Mouse (Mus musculus): ENCODE measurements around the gene B4galt1. TPM values are rescaled to one million over a fixed set of nuclear protein-coding genes. Genes with fewer than 3 reads are reported as not detected.

Gene B4galt1
- total RNA-seq, 2 experiments from 2014 or later: 14.4 to 30.8 TPM

DNA sequence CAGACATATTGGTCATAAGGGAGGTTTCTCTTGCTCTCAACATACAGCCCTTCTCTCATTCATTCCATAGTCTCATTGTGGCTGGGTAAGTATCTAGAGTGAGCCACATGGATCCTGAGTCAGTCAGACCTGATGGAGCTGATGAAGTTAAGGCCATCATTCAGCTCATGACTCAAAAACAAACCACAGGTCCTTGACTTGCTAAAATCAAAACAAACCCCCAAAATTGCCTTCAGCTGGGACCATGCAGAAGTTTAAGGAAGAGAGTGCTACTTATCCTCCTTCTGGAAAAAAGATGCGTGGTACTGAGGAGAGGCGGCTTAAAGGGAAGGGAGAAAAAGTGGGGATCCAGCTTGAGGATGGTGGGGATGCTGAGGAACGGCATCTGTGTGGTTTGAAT is 58.0 kb downstream of the B4galt1 start:
- no peak for ATAC-seq (replicated peaks; ENCODE audit: low FRiP score, low TSS enrichment, poor library complexity, severe bottlenecking)

DNA sequence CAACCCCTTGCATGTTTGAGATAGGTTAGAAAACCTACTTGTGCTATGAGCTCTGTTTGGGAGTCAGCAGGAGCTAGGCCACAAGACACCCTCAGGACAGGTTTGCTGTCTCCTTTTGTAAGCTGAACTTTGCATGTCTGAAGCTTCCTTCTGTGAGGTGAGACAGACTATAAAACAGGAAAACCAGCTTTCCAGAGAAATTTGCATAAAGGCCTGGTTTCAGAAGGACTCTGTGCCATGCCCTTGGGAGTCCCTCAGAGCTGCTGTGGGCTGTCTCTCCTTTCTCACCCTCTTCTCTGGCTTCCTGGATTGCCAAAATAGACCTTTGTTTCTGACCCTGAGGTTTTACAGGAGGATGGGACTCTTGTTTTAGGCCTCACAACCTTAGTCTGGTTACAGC is 59.5 kb downstream of the B4galt1 start:
- no peak for ATAC-seq (replicated peaks; ENCODE audit: low FRiP score, low TSS enrichment, poor library complexity, severe bottlenecking)

DNA sequence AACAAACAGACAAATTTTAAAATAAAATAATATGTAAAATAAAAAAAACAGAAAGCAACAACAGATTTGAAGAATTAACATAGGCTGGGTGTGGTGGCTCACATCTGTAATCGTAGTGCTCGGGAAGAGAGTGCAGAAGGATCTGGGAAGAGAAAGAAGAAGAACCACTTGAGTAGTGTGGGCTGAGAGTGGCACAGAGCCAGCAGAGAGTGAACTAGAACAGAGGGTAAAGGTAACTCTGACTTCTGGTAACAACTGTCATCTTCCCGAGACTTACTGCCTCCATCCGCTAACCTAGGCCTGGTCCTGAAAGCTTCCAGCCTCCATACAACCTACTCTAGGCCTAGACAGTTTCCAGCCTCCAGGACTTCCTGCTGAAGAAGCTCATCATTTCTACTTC is 62.6 kb downstream of the B4galt1 start:
- ATAC-seq (replicated peaks; ENCODE audit: low FRiP score, low TSS enrichment, poor library complexity, severe bottlenecking): no peak

DNA sequence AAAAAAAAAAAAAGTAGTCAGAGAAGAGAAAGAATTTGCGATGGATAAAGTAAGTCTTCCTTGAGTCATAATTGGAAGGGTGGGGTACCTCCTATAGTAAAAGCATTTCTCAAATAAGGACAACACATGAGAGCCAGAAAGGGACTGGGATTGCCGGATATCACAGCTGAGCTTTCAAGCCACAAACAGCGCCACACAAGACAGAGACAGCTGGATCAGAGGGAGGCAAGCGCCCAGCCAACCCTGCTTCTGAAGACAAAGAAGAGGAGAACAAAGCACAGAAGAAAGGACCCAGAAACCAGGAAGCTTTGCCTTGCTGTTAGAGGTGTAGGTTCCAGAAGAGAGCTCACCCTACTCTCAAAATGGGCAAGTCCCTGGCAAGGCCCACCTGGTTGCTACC is 67.2 kb downstream of the B4galt1 start:
- no peak for ATAC-seq (replicated peaks; ENCODE audit: low FRiP score, low TSS enrichment, poor library complexity, severe bottlenecking)

DNA sequence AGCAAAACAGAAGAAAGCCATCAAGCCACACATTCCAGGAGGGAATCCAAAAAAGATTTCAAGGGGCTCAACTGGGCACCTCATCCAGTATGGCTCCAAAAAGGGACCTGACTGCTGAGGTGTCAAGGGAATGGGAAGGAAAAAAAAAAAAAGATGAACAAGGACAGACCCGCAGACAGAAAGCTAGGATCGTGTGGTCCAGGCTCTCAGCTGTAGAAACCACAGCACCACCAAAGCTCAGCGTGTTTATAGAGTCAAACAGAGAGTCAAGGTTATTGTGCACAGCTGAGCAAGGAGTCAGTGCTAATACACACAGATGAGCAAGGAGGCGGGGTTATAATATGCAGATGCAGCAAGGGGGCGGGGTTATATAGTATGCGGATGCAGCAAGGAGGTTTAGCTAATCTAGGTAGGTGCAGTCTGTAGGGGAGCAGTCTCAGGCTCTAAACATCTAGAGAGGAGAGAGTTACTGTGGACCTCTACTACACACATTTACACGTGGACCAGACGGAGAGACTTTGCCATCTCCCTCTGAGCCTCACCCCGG is 68.1 kb downstream of the B4galt1 start:
- peak; percentile 91 for ATAC-seq (replicated peaks; ENCODE audit: low FRiP score, low TSS enrichment, poor library complexity, severe bottlenecking)

DNA sequence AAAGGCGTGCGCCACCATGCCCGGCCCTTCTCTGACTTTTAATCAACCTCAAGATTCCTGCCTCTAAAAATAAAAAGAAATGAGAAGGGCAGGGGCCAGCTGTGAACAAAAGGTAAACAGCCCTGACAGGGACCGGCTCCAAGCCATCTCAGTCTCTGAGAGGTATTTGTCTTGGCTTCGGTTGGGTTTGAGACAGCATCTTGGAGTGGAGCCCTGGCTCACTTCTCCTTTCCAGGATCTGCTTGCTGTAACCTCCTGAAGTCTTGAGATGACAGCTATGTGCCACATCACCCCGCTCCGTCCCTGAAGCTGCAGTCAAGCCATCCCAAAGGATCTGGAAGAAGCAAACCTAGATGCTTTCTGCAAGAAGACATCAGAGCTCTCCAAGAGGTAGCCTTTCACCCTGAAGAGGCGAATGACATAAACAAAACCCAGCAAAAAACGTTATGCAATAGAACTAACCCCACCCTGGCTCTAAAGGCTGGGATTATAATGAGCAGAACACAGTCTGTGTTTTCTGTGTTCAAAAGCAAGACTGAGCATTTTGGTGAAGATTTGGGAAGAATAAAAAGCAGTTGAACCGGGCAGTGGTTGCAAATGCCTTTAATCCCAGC is 69.1 kb downstream of the B4galt1 start:
- no peak for ATAC-seq (replicated peaks; ENCODE audit: low FRiP score, low TSS enrichment, poor library complexity, severe bottlenecking)

DNA sequence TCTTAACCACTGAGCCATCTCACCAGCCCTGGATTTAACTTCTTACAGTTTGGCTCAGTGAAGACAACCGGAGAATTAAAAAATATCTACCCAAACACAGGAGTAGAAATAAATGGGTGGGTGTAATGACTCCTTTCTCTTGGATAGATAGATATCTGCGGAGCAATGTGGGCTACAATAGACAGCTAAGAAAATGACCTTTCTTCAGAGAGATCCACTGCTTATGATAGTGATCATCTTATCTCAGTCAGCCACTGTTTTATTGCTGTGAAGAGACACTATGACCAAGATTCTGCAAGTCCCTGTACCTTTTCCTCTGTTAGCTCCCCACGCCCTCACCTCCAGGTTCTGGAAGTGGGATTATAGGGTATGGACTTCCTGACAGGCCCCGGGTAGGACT is 70.8 kb downstream of the B4galt1 start:
- ATAC-seq (replicated peaks; ENCODE audit: low FRiP score, low TSS enrichment, poor library complexity, severe bottlenecking): no peak

DNA sequence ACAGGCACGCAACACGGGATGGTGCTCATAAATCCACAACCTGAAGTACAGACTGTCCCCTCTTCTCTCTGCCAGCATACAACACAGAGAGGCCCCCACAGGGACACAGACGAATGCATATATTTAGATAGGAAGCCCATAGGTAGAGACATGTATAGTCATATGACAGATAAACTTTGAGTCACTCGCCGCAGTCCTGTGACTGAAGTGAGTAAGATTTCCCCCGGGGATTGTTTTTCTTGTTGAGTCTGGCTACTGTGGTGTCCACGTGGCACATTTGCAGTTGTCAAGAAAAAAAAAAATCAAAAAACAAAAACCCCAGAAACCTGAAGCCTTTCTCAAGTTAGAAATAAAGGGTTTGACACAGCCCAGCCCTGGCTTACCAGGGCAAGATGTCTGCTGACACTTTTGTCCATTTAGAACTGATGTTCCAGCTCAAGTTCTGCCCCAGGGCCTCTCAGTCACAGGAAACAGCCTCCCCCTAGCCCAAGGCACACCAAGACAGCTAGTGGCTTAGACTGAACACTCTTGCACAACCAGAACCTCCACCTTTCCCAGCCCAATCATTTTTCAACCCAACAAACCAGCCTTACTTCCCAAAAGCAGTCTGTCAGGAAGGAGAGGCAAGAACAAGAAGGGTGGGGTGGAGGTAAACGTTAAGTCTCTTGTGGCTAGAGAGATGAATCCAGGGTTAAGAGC is 71.9 kb downstream of the B4galt1 start:
- peak; percentile 61 for ATAC-seq (replicated peaks; ENCODE audit: low FRiP score, low TSS enrichment, poor library complexity, severe bottlenecking)

DNA sequence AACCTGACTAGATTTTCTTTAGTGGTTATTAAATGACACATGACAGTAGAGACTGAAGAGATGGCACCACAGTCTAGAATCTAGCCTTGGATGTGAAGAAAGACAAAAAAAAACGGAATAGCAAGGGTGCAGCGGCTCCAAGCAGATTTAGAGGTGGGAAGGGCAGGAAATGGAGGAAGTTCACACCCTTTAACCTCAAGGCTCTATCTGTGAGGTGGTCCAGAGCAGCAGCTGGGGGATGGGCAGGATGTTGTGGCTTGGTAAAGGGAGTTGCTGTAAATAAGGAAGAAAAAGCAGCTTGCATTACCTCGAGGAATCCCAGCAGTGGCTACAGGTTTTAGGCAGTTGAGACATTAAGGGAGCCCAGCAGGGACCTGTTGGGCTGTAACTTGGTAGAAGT is 72.7 kb downstream of the B4galt1 start:
- peak; percentile 54 for ATAC-seq (replicated peaks; ENCODE audit: low FRiP score, low TSS enrichment, poor library complexity, severe bottlenecking)

DNA sequence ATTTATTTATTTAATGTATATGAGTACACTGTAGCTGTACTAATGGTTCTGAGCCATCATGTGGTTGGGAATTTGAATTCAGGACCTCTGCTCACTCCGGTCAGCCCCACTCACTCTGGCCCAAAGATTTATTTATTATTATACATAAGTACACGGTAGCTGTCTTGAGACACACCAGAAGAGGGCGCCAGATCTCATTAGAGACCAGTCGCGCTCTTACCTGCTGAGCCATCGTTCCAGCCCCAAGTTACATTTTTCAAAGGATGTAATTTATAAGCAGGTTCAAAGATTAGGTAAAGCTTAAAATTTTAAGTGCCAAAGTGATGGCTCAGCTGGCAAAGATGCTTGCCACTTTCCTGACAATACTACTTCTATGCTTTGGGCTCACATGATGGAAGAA is 75.1 kb downstream of the B4galt1 start:
- no peak for ATAC-seq (replicated peaks; ENCODE audit: low FRiP score, low TSS enrichment, poor library complexity, severe bottlenecking)

DNA sequence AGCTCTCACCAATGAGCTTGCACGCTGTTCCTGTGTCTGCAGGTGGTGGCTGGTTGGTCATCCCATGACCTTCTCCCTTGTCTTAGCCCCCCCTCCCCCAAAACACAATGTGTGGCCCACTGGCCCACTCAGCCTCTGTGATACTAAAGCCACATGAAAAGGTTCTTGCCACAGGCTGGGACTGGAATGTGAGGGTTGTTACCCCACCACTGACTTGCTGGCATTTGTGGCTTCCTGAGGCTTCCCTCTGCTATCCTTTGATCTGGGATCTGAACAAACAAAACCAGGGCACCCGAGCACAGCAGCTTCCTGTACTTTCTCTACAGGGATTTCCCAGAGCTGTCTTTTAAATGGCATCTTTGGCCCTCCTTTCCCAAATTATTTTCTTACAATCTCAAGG is 76.7 kb downstream of the B4galt1 start:
- ATAC-seq (replicated peaks; ENCODE audit: low FRiP score, low TSS enrichment, poor library complexity, severe bottlenecking): no peak

DNA sequence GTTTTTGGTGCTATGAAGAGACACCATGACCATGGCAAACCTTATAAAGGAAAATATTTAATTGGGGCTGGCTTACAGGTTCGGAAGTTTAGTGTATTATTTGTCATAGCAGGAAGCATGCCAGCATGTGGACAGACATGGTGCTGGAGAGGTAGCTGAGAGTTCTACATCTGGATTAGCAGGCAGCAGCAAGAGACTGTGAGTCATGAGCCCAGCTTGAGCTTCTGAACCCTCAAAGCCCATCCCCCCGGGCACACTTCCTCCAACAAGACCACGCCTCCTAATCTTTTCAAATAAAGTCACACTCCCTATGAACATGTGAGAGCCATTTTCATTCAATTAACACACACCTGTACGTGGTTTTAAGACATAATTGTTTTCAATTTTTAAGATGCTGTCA is 77.4 kb downstream of the B4galt1 start:
- ATAC-seq (replicated peaks; ENCODE audit: low FRiP score, low TSS enrichment, poor library complexity, severe bottlenecking): no peak

DNA sequence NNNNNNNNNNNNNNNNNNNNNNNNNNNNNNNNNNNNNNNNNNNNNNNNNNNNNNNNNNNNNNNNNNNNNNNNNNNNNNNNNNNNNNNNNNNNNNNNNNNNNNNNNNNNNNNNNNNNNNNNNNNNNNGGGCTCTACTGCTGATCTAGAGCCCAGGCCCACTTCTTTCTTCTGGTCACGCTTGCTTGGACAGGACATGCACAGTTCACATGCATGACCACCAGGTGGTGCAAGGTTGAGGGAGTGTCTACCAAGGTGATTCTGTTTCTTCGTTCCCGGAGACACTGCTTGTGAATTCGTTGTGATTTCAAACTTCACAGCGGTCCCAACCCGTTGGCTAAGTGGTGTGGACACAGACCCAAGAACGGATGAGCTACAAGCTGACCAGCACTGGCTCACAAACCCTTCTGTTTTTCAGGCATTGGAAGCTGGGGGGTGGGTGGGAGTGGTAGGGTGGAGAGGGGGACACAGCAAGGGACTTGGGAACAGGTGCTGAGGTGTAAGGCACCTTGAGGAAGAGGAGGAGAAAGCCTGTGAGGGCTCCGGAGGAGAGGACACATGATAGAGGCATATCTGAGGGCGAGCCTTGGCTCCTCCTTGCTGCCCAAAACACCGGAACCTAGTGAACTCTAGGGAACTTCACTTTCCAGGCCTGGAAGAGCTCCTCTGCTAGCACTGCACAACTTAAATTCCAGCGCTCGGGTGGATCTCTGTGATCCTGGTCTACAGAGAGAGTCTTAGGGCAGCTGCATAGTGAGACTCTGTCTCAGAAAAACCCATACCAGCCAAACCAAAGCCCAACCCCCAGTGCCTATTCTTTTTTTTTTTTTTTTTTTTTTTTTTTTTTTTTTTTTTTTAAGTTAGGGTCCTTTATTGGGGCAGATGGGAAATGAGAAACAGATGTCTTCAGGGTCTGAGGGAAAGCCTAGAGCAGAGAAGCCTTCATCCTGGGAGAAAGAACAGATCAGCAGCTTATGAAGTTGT is 79.2 kb downstream of the B4galt1 start:
- ATAC-seq (replicated peaks; ENCODE audit: low FRiP score, low TSS enrichment, poor library complexity, severe bottlenecking): peak; percentile 82

DNA sequence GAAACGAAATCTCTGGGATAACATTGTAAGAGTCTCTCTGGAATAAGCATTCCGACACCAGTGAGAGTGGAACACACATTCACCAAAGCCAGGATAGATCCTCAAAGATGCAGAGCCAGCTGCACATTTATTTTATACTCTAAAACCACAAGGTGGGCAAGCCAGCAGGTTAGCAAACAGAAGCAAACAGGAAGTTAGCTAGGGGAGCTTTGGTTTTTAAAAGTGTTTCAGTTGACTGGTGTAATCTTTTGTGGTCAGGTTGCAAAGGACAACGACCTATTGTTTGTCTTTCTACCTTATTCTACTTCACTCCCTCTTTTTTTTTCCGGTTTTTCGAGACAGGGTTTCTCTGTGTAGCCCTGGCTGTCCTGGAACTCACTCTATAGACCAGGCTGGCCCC is 93.9 kb downstream of the B4galt1 start:
- no peak for ATAC-seq (replicated peaks; ENCODE audit: low FRiP score, low TSS enrichment, poor library complexity, severe bottlenecking)

DNA sequence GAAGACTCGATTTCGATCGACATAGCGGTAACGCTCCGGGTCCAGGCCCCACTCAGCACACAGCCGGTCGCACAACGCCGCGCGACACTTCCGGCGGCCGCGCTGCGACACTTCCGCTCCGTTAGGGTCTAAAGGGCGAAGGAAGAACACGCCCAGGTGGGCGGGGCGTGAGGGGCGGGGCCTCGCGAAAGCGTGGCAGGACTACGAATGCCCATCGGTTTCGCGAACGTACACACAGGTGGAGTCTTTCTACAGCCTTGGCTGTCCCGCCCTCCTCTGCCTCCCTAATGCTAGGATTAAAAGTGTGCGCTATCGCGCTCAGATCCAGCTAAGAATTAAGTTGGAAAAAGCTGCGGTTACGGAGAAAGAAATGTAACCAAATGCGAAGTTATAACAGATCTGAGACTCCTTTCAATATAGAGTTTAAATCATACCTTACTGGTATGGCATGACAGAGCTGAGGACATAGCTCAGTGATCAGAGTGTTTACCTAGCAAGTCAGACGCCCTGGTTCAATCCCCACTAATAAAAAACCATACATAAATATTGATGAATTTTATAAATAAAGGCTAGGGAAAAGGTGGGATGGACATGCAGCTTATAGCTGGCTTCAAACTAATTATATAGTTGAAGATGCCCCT is 95.9 kb downstream of the B4galt1 start, which contains the start of gene Smu1:
Gene Smu1 (minus strand): TSS at position 144 of the 641 bp plus-strand sequence.
- ATAC-seq (replicated peaks; ENCODE audit: low FRiP score, low TSS enrichment, poor library complexity, severe bottlenecking): peak; percentile 98

DNA sequence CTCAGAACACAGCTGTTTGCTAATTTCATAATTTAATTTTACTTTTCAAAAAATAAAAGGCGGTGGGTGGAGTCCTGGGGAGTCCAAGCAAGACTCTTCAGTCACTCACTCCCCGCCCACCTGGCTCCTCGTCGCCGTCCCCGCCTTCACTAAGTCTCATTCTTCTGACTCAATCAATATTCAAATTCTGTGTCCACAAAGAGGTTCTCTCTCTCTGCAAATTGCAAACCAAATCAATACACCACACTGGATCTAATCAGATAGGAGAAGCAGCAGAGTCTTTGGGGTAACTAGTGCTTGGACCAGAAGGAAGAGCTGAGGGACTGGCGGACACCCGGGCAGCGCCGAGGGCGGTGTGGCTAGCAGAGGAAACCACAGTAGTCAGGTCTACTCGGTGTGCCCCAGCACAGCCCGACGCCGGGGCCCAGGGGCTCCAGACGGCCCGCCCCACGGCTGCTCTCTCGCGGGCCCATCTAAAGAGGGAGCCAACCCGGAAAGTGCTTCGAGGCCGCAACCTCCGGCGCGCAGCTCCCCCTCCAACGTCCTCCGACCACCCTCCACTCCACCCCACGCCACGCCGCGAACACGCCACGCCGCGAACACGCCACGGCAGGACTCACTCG is 96.5 kb downstream of the B4galt1 start:
- ATAC-seq (replicated peaks; ENCODE audit: low FRiP score, low TSS enrichment, poor library complexity, severe bottlenecking): peak; percentile 68
